28 mouse cellular contexts compared by ENCODE assay signal in the genomic region with DNA sequence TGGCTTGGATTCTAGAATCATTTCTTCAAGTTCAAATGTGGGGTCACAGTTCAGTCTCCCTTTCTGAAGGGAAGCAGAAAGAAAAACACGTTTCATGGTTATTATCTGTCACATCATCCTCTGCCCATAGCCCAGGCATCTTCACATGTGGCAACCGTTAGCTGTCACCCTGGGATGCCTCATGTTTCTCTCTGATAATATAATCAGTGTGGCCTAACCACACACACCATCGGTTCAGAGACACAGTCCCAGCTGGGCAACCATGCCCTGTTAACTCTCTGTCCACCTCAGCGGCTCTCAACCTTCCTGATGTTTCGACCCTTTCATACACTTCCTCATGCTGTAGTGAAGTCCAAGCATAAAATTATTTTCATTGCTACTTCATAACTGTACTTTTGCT.
DNase-seq lines count a peak whose midpoint lies in the region; ATAC-seq and TF ChIP-seq lines count a peak whose summit lies in the region.
"Had no signal": no experiment of that assay in that cellular context is flagged by ENCODE, and none has a peak within 500 bp of the region (broad histone marks: within the 10 kb centered on the region; RNA-seq: fewer than 3 reads in every experiment).

No protein-coding gene starts in this region.

- no peaks in the 10 kb centered on the region for H3K9me3 ChIP-seq in liver, embryonic 12.5 days (replicated peaks)
- H3K9me3 ChIP-seq in liver, postnatal 0 days (ENCODE audit: low read length) = no peaks in the 10 kb centered on the region
- H3K9me3 ChIP-seq: forebrain, embryonic 10.5 days; forebrain, embryonic 15.5 days; heart, embryonic 13.5 days; midbrain, embryonic 13.5 days; neural tube, embryonic 13.5 days had no signal

- no peak overlapping the region for H3K4me3 ChIP-seq in liver, embryonic 12.5 days
- H3K4me3 ChIP-seq in liver, postnatal 0 days (ENCODE audit: low read depth, low read length) = no peak overlapping the region
- H3K4me3 ChIP-seq: forebrain, embryonic 10.5 days; forebrain, embryonic 15.5 days; heart, embryonic 13.5 days; limb, embryonic 12.5 days; midbrain, embryonic 13.5 days; neural tube, embryonic 13.5 days had no signal

- H3K27me3 ChIP-seq in liver, embryonic 12.5 days (replicated peaks) = no peaks in the 10 kb centered on the region
- H3K27me3 ChIP-seq in liver, postnatal 0 days (ENCODE audit: insufficient read depth, low read length) = no peaks in the 10 kb centered on the region
- H3K27me3 ChIP-seq: forebrain, embryonic 15.5 days; heart, embryonic 13.5 days; limb, embryonic 12.5 days; midbrain, embryonic 13.5 days; neural tube, embryonic 13.5 days had no signal

- H3K36me3 ChIP-seq in liver, embryonic 12.5 days = no peaks in the 10 kb centered on the region
- no peaks in the 10 kb centered on the region for H3K36me3 ChIP-seq in liver, postnatal 0 days (replicated peaks; ENCODE audit: insufficient read depth, low read length)
- H3K36me3 ChIP-seq: forebrain, embryonic 10.5 days; heart, embryonic 13.5 days; limb, embryonic 12.5 days had no signal

- peaks cover 16% of the 10 kb centered on the region; the same call in 1 of the 2 replicates for H3K4me1 ChIP-seq in liver, embryonic 12.5 days
- no peaks in the 10 kb centered on the region for H3K4me1 ChIP-seq in liver, postnatal 0 days (ENCODE audit: insufficient read depth)
- H3K4me1 ChIP-seq: forebrain, embryonic 10.5 days; forebrain, embryonic 15.5 days; heart, embryonic 13.5 days; limb, embryonic 12.5 days; midbrain, embryonic 13.5 days; neural tube, embryonic 13.5 days had no signal

- H3K9ac ChIP-seq in liver, embryonic 12.5 days = peak overlapping the region; percentile 44; the same call in 1 of the 2 replicates
- H3K9ac ChIP-seq in liver, postnatal 0 days (replicated peaks) = no peak overlapping the region
- H3K9ac ChIP-seq: forebrain, embryonic 15.5 days; heart, embryonic 13.5 days; limb, embryonic 12.5 days; midbrain, embryonic 13.5 days; neural tube, embryonic 13.5 days had no signal

- no peak for TF ChIP-seq CTCF in liver, postnatal 0 days (IDR thresholded peaks at IDR 0.05; ENCODE audit: low read depth)

- peak; percentile 48; the same call in 1 of the 2 replicates for TF ChIP-seq EP300 in liver, postnatal 0 days (IDR thresholded peaks at IDR 0.05; ENCODE audit: low read depth)

- peak overlapping the region; percentile 46 for H3K4me2 ChIP-seq in liver, embryonic 12.5 days
- no peak overlapping the region for H3K4me2 ChIP-seq in liver, postnatal 0 days (ENCODE audit: low read depth, low read length)
- H3K4me2 ChIP-seq: forebrain, embryonic 15.5 days; heart, embryonic 13.5 days; limb, embryonic 12.5 days; midbrain, embryonic 13.5 days; neural tube, embryonic 13.5 days had no signal

- 33% methylated on average over 5 of the region's 5 CpGs for WGBS in liver, embryonic 12.5 days (ENCODE audit: insufficient replicate concordance)
- 55% methylated on average over 5 of the region's 5 CpGs for WGBS in liver, postnatal 0 days (ENCODE audit: insufficient replicate concordance)

- peak overlapping the region; percentile 90 for H3K27ac ChIP-seq in liver, embryonic 12.5 days
- peak overlapping the region; percentile 66; the same call in 1 of the 2 replicates for H3K27ac ChIP-seq in liver, postnatal 0 days (ENCODE audit: low read depth)
- H3K27ac ChIP-seq: forebrain, embryonic 10.5 days; forebrain, embryonic 15.5 days; heart, embryonic 13.5 days; limb, embryonic 12.5 days; macrophage; midbrain, embryonic 13.5 days; neural tube, embryonic 13.5 days had no signal

- ATAC-seq in liver, embryonic 12.5 days = peak; percentile 89
- peak; percentile 88 for ATAC-seq in liver, postnatal 0 days
- ATAC-seq: forebrain, embryonic 15.5 days; hindbrain, embryonic 16.5 days; midbrain, embryonic 13.5 days had no signal

- DNase-seq in kidney, postnatal 10 days = peak; percentile 1
- DNase-seq in kidney, postnatal 36 days = no peak
- peak; percentile 49 for DNase-seq in c-Kit-positive CD71-positive TER-119-positive erythroid progenitor cells, embryonic 14.5 days (ENCODE audit: low spot score)
- DNase-seq in liver, postnatal 0 days = no peak
- no peak for DNase-seq in left cerebral cortex, adult 9 months (ENCODE audit: low spot score in 2 of 2)
- DNase-seq in thymus, postnatal 10 days (ENCODE audit: low spot score in 2 of 2) = no peak
- DNase-seq: adrenal gland, postnatal 25 days; B cell, adult 2 months; cerebellum, adult 8-10 months; cerebellum, postnatal 25 days; gastrocnemius, postnatal 25 days; heart, adult 18-20 months; heart, postnatal 10 days; kidney, adult 8-10 months; kidney, postnatal 14 days; lung, adult 2 months; lung, postnatal 10 days; right cerebral cortex, postnatal 14 days; thymus, postnatal 14 days had no signal

Comparison
In these comparisons a context has a peak if more than half of its experiments do, and no peak if none do; other contexts are left out.
1. DNase-seq: peak in kidney, postnatal 10 days (single experiment) and c-Kit-positive CD71-positive TER-119-positive erythroid progenitor cells, embryonic 14.5 days (single experiment); none in kidney, postnatal 36 days (0 of 2), liver, postnatal 0 days (single experiment), left cerebral cortex, adult 9 months (0 of 2) and thymus, postnatal 10 days (0 of 2).